Mouse (Mus musculus): ENCODE measurements around the gene Aar2.

Gene Aar2

GRCm38 (mm10) chr2:156568647-156569046 lies 21.3 kb downstream of the Aar2 start:
- DNase-seq (ENCODE audit: low spot score), result no peak

GRCm38 (mm10) chr2:156569261-156569660 lies 21.9 kb downstream of the Aar2 start:
- DNase-seq (ENCODE audit: low spot score), result no peak

GRCm38 (mm10) chr2:156571521-156571920 lies 24.1 kb downstream of the Aar2 start:
- DNase-seq (ENCODE audit: low spot score), result no peak

GRCm38 (mm10) chr2:156576850-156577587 lies 29.6 kb downstream of the Aar2 start:
- DNase-seq (ENCODE audit: low spot score), result no peak

GRCm38 (mm10) chr2:156580507-156580906 lies 33.1 kb downstream of the Aar2 start:
- DNase-seq (ENCODE audit: low spot score), result no peak

GRCm38 (mm10) chr2:156581244-156581643 lies 33.9 kb downstream of the Aar2 start:
- no peak for DNase-seq (ENCODE audit: low spot score)

- no peak for DNase-seq (ENCODE audit: low spot score)
Measured at GRCm38 (mm10) chr2:156582887-156583286, 35.5 kb downstream of the Aar2 start.

- peak; percentile 13 for DNase-seq (ENCODE audit: low spot score)
Measured at GRCm38 (mm10) chr2:156584154-156584796, 36.9 kb downstream of the Aar2 start.

- peak; percentile 21 for DNase-seq (ENCODE audit: low spot score)
Measured at GRCm38 (mm10) chr2:156584797-156585471, 37.5 kb downstream of the Aar2 start.

GRCm38 (mm10) chr2:156589481-156589880 lies 42.1 kb downstream of the Aar2 start:
- DNase-seq (ENCODE audit: low spot score), result no peak

GRCm38 (mm10) chr2:156594987-156595490 lies 47.7 kb downstream of the Aar2 start:
- DNase-seq (ENCODE audit: low spot score), result no peak

- no peak for DNase-seq (ENCODE audit: low spot score)
Measured at GRCm38 (mm10) chr2:156602581-156602980, 55.2 kb downstream of the Aar2 start.

- no peak for DNase-seq (ENCODE audit: low spot score)
Measured at GRCm38 (mm10) chr2:156603671-156604070, 56.3 kb downstream of the Aar2 start.

GRCm38 (mm10) chr2:156605144-156605543 lies 57.8 kb downstream of the Aar2 start:
- DNase-seq (ENCODE audit: low spot score), result no peak

- no peak for DNase-seq (ENCODE audit: low spot score)
Measured at GRCm38 (mm10) chr2:156605971-156606370, 58.6 kb downstream of the Aar2 start.

- peak; percentile 67 for DNase-seq (ENCODE audit: low spot score)
Measured at GRCm38 (mm10) chr2:156613081-156613540, 65.7 kb downstream of the Aar2 start.

GRCm38 (mm10) chr2:156613541-156614257 lies 66.3 kb downstream of the Aar2 start, which contains the start of gene Dlgap4:
Gene Dlgap4 (plus strand): TSS chr2:156613705.
- peak; percentile 47 for DNase-seq (ENCODE audit: low spot score)

- peak; percentile 17 for DNase-seq (ENCODE audit: low spot score)
Measured at GRCm38 (mm10) chr2:156614258-156614556, 66.8 kb downstream of the Aar2 start.

- no peak for DNase-seq (ENCODE audit: low spot score)
Measured at GRCm38 (mm10) chr2:156614661-156615654, 67.6 kb downstream of the Aar2 start.

GRCm38 (mm10) chr2:156616513-156616912 lies 69.1 kb downstream of the Aar2 start:
- no peak for DNase-seq (ENCODE audit: low spot score)

GRCm38 (mm10) chr2:156617536-156617935 lies 70.2 kb downstream of the Aar2 start:
- DNase-seq (ENCODE audit: low spot score), result no peak

Data from embryo, embryonic 10 days (tissue).